Mouse (Mus musculus) adrenal gland, adult 18-20 months (tissue): Measurements from ENCODE around the gene Aox1. TPM values are rescaled to one million over a fixed set of nuclear protein-coding genes. Genes with fewer than 3 reads are reported as not detected.

Experiments used
- DNase-seq, 2 experiments: peaks; one replicate each; pipeline ENCODE4 v3.0.0; 2021 to 2022; ENCODE audit warnings: low spot score in 2 of 2
- total RNA-seq, 2 experiments: library from RNA; stranded (reverse); gene quantifications; 1 replicate in 1 of 2; 2 replicates in 1 of 2; pipeline ENCODE4 v1.2.3; 2021

Aox1 gene
- total RNA-seq, 2 experiments from 2014 or later = 54.0 to 59.3 TPM

- no peak for DNase-seq
These were observed 72.8 kb downstream of the Aox1 start for GRCm38 (mm10) chr1:58102494-58102893.

- DNase-seq = no peak
These were observed 76.0 kb downstream of the Aox1 start for GRCm38 (mm10) chr1:58105685-58106084.

GRCm38 (mm10) chr1:58107066-58107465 is 77.3 kb downstream of the Aox1 start:
- no peak for DNase-seq

GRCm38 (mm10) chr1:58110241-58110640 is 80.5 kb downstream of the Aox1 start:
- DNase-seq = no peak

DNA sequence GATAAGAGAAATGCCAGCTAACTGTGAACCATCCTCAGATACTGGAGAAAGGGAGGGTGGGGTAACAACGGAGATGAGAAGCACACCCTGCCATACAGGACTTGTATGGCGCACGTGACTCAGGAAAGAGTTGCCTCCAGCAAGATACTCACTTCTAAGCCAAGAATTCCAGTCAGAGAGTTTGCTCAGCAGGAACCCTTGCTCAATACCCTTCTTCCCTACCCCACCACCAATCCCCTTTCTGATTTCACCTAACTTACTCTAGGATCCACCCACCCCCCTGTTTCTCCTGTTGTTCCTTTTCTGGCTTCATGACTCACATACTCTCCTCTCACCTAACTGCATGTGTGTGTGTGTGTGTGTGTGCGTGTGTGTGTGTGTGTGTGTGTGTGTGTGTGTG is 81.6 kb downstream of the Aox1 start:
- no peak for DNase-seq

- DNase-seq = peak; percentile 67 to 72
These were observed 83.1 kb downstream of the Aox1 start, which contains the start of gene Aox3 for GRCm38 (mm10) chr1:58112880-58113279. TSS of gene Aox3 (plus strand) at chr1:58113130.

GRCm38 (mm10) chr1:58113441-58113840 is 83.7 kb downstream of the Aox1 start:
- no peak for DNase-seq

DNA sequence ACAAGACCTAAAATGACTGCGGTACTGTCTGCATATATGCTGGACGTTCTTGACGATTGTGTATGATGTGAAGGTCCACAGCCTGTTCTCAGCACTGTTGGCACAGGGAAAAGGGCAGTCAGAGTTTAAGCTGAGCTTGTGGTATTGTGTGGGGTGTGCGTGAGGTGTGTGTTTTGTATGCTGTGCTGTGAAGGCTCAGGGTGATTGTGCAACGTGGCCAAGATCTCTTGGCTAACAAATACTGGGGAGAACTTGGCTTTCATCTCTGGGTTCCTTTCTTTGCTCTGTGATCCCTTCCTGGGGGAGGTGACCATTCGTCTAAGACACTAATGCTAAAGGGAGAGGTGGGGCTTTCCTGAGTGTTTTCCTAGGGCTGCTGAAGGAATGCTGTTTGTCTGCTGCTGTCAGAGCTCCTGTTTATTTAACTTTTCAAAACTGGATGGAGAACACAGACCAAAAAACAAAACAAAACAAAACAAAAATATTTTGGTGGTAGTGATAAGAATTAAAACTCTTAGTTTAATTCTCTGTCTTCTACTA is 84.4 kb downstream of the Aox1 start:
- no peak for DNase-seq

DNA sequence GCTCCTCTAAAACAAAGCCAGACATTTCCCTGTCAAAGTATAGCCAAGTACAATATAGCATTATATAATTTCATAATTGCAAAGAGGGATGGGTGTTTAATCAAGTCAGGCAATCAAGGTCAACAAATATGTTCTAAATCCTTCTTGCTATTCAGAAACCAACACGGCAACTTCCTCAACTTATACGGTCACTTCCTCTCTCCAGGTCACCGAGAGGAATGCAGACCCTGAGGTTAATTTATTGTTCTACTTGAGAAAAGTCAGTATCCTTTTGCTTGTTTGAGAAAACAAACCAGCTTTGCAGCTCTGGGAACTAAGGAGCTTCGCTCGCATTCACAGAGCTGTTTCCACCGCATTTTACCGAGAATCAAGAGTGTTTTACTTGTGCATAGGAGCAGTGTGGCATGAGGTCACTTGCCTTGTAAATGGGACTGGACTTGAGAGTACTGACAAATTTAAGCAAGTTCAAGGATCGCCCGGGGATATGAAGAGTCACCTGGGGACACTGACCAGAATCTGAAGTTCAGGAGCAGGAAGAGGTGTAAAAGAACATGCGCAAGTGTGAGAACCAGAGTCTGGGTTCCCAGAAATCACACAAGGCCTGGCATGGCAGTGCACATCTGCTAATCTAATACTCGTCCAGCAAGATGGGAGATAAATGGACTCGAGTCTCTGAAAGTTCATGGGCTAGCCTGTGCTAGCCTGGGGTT is 85.1 kb downstream of the Aox1 start:
- DNase-seq = no peak

- no peak for DNase-seq
These were observed 88.5 kb downstream of the Aox1 start for GRCm38 (mm10) chr1:58118231-58118630.

DNA sequence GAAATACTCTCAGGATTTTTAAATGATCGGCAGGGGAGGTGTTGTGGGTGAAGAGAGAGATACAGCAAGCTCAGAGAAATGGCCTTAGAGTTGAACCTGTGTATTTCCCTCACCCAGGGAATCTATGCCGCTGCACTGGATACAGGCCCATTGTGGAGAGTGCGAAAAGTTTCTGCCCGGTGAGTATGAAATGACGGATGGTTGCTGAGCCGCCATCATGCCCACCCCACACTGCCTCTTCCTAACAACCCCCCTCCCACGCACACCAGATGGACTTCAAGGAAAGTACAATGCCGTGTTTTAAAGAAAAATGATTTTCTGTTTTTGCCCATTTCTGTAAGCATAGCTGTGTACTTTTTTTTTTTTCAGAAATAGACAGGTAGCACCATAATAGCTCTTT is 95.2 kb downstream of the Aox1 start:
- DNase-seq = no peak

DNA sequence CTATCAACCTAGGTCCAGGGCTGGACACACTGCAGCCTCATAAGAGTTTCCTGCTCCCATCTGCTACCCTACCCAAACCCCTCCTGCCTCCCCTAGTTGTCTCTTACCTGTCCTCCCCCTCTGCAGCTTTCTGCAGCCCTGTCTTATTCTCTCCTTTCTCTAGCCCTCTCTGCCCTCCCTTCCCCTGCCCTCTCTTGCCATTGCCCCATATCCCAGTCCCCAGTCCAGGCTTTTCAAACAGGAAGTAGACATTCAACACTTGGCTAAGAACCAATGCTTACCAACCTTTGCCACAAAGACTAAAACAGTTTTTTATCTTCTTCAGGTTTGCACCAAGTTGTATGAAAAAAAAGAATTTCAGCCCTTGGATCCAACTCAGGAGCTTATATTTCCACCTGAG is 108.2 kb downstream of the Aox1 start:
- no peak for DNase-seq

- no peak for DNase-seq
These were observed 109.3 kb downstream of the Aox1 start for GRCm38 (mm10) chr1:58138986-58139385.

GRCm38 (mm10) chr1:58140607-58141006 is 110.9 kb downstream of the Aox1 start:
- no peak for DNase-seq

DNA sequence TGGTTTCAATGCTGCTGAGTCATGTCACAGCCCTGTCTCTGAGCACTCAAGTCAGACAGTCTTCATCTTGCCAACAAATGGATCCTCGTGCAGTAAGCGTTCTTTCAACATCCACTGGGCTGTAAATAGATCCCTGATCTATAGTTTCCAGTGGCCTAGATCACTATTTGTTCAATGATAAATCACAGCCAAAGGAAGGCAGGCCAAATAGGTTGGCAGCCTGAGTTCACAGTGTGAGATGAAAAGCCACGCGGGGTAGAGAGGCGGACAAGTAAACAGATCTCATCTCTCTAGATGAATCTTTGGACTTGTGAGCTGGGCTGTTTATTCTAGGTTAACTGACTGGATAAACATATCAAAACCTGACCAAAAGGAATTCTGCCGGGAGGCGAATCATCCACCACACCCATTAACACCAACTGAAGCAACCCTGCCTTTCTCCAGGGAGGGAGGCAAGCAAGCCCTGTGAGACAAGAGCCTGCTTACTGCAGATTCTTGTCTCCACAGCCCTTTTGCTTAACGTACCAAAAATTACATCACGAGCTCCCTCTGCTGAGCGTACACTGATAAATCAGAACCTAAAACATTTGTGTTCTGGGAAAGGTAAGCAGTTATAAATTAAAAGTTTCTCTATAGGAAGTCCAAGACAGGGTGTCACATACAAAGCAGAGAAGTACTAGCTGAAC is 114.8 kb downstream of the Aox1 start:
- DNase-seq = peak in 1 of 2 experiments; percentile 8

GRCm38 (mm10) chr1:58146026-58146425 is 116.3 kb downstream of the Aox1 start:
- DNase-seq = no peak

GRCm38 (mm10) chr1:58147776-58148175 is 118.0 kb downstream of the Aox1 start:
- no peak for DNase-seq

- DNase-seq = no peak
These were observed 122.5 kb downstream of the Aox1 start for GRCm38 (mm10) chr1:58152247-58152646.
